Mouse (Mus musculus) intestine, embryonic 14.5 days (tissue): ENCODE measurements around the gene Foxf2. TPM values are rescaled to one million over a fixed set of nuclear protein-coding genes. Genes with fewer than 3 reads are reported as not detected.

Source experiments
- ATAC-seq: fragments of 200-750 bp; cut with Nextera tagmentation; replicated peaks from 2 replicates; pipeline ENCODE4 v1.8.0; 2017; ENCODE audit warnings: low read depth, moderate number of reproducible peaks, moderate TSS enrichment, moderate library complexity; ENCODE audit not compliant: low FRiP score, low TSS enrichment
- DNase-seq: peaks from one replicate; pipeline ENCODE4 v3.0.0-alpha.2; 2018; ENCODE audit warnings: low spot score
- H3K27ac ChIP-seq: fragments of 300-500 bp; sonication (generic); 2 replicates; pipeline ENCODE4 v1.5.1; 2014; ENCODE audit warnings: low read depth, mild to moderate bottlenecking, control low read depth
- H3K27me3 ChIP-seq: fragments of 300-500 bp; sonication (generic); replicated peaks from 2 replicates; pipeline ENCODE4 v1.6.1; 2014; ENCODE audit warnings: low read length, control low read depth; ENCODE audit not compliant: control insufficient read depth, insufficient read depth
- H3K36me3 ChIP-seq: fragments of 300-500 bp; sonication (generic); 2 replicates; pipeline ENCODE4 v1.6.1; 2014; ENCODE audit warnings: low read length, control low read depth; ENCODE audit not compliant: control insufficient read depth, insufficient read depth
- H3K4me1 ChIP-seq: fragments of 300-500 bp; sonication (generic); replicated peaks from 2 replicates; pipeline ENCODE4 v1.6.1; 2014; ENCODE audit warnings: low read length, control low read depth, mixed read lengths; ENCODE audit not compliant: control insufficient read depth, insufficient read depth
- H3K4me2 ChIP-seq: fragments of 300-500 bp; sonication (generic); 2 replicates; pipeline ENCODE4 v1.6.1; 2014; ENCODE audit warnings: low read length
- H3K4me3 ChIP-seq: fragments of 300-500 bp; sonication (generic); 2 replicates; pipeline ENCODE4 v1.5.1; 2014; ENCODE audit warnings: low read depth, low read length, control low read depth, mixed read lengths
- H3K9ac ChIP-seq: fragments of 300-500 bp; sonication (generic); 2 replicates; pipeline ENCODE4 v1.6.1; 2014; ENCODE audit warnings: mild to moderate bottlenecking, low read length
- H3K9me3 ChIP-seq: fragments of 300-500 bp; sonication (generic); 2 replicates; pipeline ENCODE4 v1.6.1; 2016; ENCODE audit warnings: low read length, control low read depth; ENCODE audit not compliant: control insufficient read depth
- WGBS: fragments of 180-500 bp; shearing (Covaris S2); extraction: QIAGEN DNeasy Blood & Tissue Kit; methylation state at CpG from one replicate; pipeline ENCODE4 v1.1.7; 2014; 5-methylcytosine and 5-hydroxymethylcytosine counted together
- polyA plus RNA-seq: library from polyadenylated mRNA; unstranded; fragments of >200 nt; fragmentation: Nextera tagmentation; extraction: Ambion mirVana; gene quantifications from 2 replicates; pipeline ENCODE4 v1.2.1, GENCODE M21; 2014

Gene Foxf2
- polyA plus RNA-seq, 1 experiment from 2014 or later: 28.3 TPM

DNA sequence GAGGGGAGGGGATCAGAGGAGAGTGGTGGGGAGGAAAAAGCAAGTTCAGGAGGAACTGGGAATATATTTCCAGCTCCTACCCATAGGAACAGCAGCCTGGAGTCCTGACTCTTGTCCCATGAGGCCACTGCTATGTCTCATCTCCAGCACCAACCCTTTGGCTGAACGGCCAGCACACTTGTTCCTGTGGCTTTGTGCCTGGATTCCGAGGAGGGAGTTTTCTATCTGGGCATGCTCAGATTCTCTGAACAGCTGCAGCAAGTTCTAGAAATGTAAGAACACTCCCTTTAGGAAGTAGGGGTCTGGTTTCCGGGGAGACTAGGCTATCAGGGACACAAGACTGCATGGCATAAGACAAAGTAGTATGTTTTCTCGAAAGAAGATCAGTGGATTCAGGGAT is 9.9 kb downstream of the Foxf2 start:
- Histone ChIP-seq H3K9me3 (no peaks in the 10 kb centered on the region), H3K27me3 (peaks cover 9% of the 10 kb centered on the region), H3K4me1 (peaks cover 8% of the 10 kb centered on the region; the same call in 1 of the 2 replicates), H3K4me3 (no peak overlapping the region), H3K27ac (no peak overlapping the region), H3K36me3 (peaks cover 13% of the 10 kb centered on the region; the same call in 1 of the 2 replicates), H3K9ac (no peak overlapping the region), H3K4me2 (no peak overlapping the region)
- whole genome bisulfite sequencing: 63% methylated on average over 4 of the region's 4 CpGs
- ATAC-seq: no peak
- no peak for DNase-seq

DNA sequence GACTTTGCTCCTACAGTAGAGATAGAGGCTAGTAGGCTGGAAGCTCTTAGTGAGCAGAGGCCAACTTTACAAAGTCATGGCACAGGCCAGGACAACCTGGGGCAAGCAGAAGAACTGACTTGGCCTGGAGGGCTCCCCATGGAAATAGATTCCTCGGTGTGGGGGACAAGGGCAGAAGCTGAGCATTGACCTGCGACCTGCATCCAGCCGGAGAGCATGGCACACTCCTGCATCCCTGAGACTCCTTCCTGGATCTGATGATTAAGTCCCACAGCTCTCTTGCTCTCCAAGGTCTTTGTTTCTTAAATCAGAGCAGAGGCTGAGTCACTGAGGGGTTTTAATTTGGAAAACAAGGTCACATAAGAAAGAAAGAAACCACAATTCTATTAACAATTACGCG is 15.9 kb downstream of the Foxf2 start:
- ATAC-seq: no peak
- H3K4me3 ChIP-seq: no peak overlapping the region
- H3K27ac ChIP-seq: no peak overlapping the region
- no peaks in the 10 kb centered on the region for H3K9me3 ChIP-seq
- H3K9ac ChIP-seq: no peak overlapping the region
- no peaks in the 10 kb centered on the region for H3K4me1 ChIP-seq
- H3K4me2 ChIP-seq: no peak overlapping the region
- DNase-seq: no peak
- WGBS: 84% methylated on average over 5 of the region's 5 CpGs
- no peaks in the 10 kb centered on the region for H3K27me3 ChIP-seq
- peaks cover 8% of the 10 kb centered on the region; the same call in 1 of the 2 replicates for H3K36me3 ChIP-seq

DNA sequence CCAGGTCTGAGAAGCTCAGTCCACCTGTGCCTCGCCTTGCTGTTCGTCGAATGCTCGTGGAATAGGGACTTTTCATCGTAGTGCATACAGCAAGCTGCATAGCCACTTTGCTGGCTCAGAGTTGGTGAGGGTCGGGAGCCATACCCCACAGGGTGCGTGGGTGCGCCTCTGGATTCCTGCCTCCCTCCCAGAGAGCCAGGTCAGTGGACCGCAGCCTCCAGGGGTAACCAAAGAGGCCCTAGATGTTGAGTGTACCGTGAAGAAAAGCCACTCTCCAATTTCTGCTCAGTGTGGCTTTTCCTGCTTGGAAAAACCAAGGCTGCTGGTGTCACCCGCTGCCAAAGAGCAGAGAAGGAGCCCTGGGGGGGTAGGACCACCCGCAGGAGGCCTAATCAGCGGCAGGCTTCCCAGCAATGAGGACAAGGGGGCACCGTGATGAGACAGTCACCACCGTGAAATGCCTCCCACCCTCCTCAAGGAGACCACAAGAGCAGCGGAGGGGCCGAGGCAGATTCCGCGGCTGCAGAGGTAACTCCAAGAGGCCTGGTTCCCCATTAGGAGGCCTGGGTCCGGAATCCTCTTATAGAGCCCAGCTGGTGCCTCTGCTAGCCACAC is 26.6 kb downstream of the Foxf2 start:
- H3K27me3 ChIP-seq: no peaks in the 10 kb centered on the region
- WGBS: 88% methylated on average over 20 of the region's 20 CpGs
- H3K4me3 ChIP-seq: no peak overlapping the region
- H3K27ac ChIP-seq: no peak overlapping the region
- no peaks in the 10 kb centered on the region for H3K9me3 ChIP-seq
- H3K36me3 ChIP-seq: no peaks in the 10 kb centered on the region
- no peaks in the 10 kb centered on the region for H3K4me1 ChIP-seq
- ATAC-seq: no peak
- no peak for DNase-seq
- H3K4me2 ChIP-seq: no peak overlapping the region
- no peak overlapping the region for H3K9ac ChIP-seq

DNA sequence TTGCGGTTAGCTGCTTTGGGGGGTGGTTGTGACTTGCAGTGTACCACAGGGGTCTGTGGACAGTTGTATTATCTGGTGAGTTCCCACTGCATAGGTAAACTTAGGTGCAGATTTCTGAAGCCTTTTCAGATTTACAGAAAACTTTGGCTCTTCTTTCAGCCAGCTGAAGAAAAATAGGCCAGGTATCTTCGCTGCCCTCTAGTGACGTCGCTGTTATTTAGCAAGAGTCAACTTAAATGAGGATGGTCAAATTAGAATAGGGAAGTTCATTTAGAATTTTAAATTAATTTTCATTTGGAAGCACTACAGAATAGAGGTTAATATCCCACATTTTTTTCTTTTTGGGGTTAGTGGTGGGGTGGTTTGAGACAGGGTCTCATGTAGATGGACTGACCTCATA is 30.6 kb downstream of the Foxf2 start:
- no peak overlapping the region for H3K27ac ChIP-seq
- DNase-seq: no peak
- H3K4me1 ChIP-seq: no peaks in the 10 kb centered on the region
- H3K9ac ChIP-seq: no peak overlapping the region
- H3K4me3 ChIP-seq: no peak overlapping the region
- no peak overlapping the region for H3K4me2 ChIP-seq
- ATAC-seq: no peak
- no peaks in the 10 kb centered on the region for H3K9me3 ChIP-seq
- H3K27me3 ChIP-seq: no peaks in the 10 kb centered on the region
- WGBS: 58% methylated on average over 4 of the region's 4 CpGs
- no peaks in the 10 kb centered on the region for H3K36me3 ChIP-seq

DNA sequence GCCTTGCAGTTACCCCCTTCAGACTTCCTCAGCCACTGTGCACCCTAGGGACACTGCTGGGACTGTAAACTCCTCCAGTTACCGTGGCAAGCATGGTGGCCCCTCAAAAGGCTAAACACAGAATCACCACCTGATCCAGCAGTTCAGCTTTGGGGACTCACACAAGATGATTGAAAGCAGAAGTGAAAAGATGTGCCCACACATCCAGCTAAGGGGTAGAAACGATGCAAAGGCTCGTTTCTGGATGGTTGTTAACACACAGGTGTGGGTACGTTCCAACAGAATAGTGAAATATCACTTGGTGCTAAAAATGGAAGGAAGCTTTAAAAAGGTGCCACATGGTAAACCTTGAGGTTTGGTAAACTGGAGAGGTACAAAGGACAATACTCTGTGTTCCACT is 32.6 kb downstream of the Foxf2 start:
- Histone ChIP-seq H3K9me3 (no peaks in the 10 kb centered on the region), H3K4me2 (no peak overlapping the region), H3K27ac (no peak overlapping the region), H3K27me3 (no peaks in the 10 kb centered on the region), H3K4me1 (no peaks in the 10 kb centered on the region), H3K4me3 (no peak overlapping the region), H3K36me3 (no peaks in the 10 kb centered on the region), H3K9ac (no peak overlapping the region)
- WGBS: 80% methylated on average over 4 of the region's 4 CpGs
- DNase-seq (no peak), ATAC-seq (no peak)

DNA sequence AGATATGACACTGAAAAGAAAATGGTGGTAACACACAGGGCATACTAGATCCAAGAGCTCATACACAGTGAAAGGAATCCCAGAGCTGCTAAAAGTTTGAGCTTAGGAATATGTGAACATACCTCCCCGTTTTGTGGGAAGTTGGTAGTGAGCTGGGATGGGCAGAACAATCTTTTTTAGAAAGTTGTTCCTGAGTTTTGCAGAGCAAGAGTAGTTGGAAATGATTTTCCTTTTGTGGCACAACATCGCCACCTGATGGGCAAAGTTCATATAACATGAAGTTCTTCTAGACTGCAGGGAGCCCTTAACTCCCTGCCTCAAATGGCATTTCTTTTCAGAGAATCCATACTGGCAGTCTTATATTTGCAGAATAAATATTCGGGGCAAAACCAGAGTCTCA is 33.3 kb downstream of the Foxf2 start:
- Histone ChIP-seq H3K4me1 (no peaks in the 10 kb centered on the region), H3K27ac (no peak overlapping the region), H3K36me3 (no peaks in the 10 kb centered on the region), H3K9me3 (no peaks in the 10 kb centered on the region), H3K27me3 (no peaks in the 10 kb centered on the region), H3K9ac (no peak overlapping the region), H3K4me2 (no peak overlapping the region), H3K4me3 (no peak overlapping the region)
- DNase-seq (peak; percentile 90), ATAC-seq (no peak)
- 3% methylated on average over 3 of the region's 3 CpGs for WGBS

DNA sequence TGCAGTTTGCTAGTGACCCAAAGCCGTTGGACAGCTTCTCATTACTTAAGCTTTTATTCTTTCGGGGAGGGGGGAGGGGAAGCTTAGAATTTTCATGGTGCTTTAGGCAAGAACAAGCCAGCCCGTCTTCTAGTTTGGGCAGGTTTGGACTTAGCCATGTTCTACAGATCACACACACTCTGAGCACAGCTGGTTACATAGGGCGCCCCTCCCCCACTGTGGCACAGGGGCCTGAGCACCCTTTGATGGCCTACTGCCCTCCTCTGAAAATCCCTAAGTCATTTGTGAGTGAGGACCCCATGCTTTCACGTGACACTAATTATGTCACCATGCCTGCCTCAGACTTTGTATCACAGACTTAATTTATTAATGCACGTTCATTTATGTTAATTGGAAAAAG is 35.6 kb downstream of the Foxf2 start:
- DNase-seq (no peak), ATAC-seq (no peak)
- no peaks in the 10 kb centered on the region for H3K36me3 ChIP-seq
- H3K4me3 ChIP-seq: no peak overlapping the region
- H3K27ac ChIP-seq: no peak overlapping the region
- WGBS: 68% methylated on average over 6 of the region's 6 CpGs
- no peak overlapping the region for H3K4me2 ChIP-seq
- H3K4me1 ChIP-seq: no peaks in the 10 kb centered on the region; the same call in 1 of the 2 replicates
- H3K9me3 ChIP-seq: no peaks in the 10 kb centered on the region
- H3K27me3 ChIP-seq: no peaks in the 10 kb centered on the region
- H3K9ac ChIP-seq: no peak overlapping the region

DNA sequence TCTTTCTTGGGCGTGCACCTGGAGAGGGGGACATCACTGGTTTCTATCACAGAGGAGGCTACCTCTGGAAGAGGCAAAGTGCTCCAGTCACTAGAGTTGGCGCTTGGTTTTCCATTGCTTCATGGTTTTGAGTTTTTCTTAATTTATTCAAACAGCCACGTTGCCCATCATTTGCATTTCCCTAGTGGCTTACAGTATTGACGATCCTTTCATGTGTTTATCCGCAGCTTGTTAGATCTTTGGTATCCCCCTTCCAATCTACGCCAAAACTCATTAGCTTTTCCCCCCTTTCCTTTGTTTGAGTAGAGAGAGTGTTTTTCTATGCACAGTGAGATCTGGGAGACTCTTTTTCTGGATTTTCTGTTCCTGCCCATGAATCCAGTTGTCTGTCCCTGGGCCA is 39.8 kb downstream of the Foxf2 start:
- Histone ChIP-seq H3K27ac (no peak overlapping the region), H3K4me3 (no peak overlapping the region), H3K4me2 (no peak overlapping the region), H3K4me1 (no peaks in the 10 kb centered on the region; the same call in 1 of the 2 replicates), H3K9ac (no peak overlapping the region), H3K9me3 (no peaks in the 10 kb centered on the region), H3K36me3 (no peaks in the 10 kb centered on the region), H3K27me3 (no peaks in the 10 kb centered on the region)
- no peak for DNase-seq
- WGBS: 77% methylated on average over 6 of the region's 6 CpGs
- no peak for ATAC-seq

DNA sequence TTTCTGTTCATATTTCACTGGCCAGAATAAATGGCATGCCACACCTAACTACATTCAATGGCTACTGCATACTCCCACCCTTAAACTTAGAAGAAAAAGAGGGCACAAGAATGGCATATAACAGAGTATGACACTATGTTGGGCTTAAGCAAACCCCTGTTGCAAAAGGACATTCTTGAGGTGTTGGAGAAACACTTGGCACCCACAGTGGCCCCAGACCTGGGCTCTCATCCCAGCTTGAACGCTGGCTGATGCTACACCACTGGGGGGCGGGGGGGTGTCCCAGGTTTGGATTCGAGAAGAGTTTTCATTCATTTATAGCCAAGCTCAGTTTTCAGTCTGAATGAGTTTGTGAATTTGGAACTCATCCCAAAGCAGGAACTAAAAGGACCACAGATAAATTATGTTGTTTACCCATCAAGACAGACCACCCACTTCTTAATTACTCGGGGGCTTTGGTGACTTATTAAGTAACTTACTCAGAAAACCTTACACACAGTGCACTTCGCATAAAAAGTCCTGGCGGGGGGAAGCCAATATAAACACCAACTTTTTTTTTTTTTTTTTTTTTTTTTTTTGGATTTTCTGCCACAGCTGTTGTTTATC is 42.4 kb downstream of the Foxf2 start:
- Histone ChIP-seq H3K4me1 (no peaks in the 10 kb centered on the region; the same call in 1 of the 2 replicates), H3K9ac (no peak overlapping the region), H3K36me3 (no peaks in the 10 kb centered on the region), H3K9me3 (no peaks in the 10 kb centered on the region), H3K4me2 (no peak overlapping the region), H3K4me3 (no peak overlapping the region), H3K27me3 (no peaks in the 10 kb centered on the region), H3K27ac (no peak overlapping the region)
- DNase-seq: no peak
- no peak for ATAC-seq
- 32% methylated on average over 6 of the region's 6 CpGs for WGBS
